Mouse (Mus musculus) heart, adult 9 months (tissue): ENCODE data around the gene Avil.

ENCODE experiments used
- DNase-seq, 2 experiments: peaks; one replicate each; pipeline ENCODE4 v3.0.0; 2022; ENCODE audit warnings: low spot score in 2 of 2

Gene Avil

DNA sequence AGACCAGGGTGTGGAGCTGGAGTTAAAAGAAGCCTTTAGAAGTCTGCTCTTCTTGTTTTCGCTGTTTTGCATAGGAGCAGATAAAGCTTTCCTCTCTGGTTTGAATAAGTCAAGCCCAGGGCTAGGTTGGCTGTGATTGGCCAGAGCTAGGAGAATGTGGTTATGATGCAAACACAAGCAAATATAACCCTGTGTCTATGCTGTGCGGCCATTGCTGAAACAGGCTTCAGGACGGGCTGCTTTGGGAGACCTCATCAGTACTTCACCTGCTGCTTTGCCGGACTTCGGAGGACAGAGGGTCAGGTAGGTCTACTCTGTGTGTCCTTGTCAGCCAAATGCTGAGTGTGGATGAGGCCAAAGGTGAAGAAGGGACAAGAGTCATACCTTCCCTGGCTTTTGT is at the start of gene Avil:
TSS of gene Avil (plus strand) at position 181 of the 400 bp plus-strand sequence.
- DNase-seq, result no peak

DNA sequence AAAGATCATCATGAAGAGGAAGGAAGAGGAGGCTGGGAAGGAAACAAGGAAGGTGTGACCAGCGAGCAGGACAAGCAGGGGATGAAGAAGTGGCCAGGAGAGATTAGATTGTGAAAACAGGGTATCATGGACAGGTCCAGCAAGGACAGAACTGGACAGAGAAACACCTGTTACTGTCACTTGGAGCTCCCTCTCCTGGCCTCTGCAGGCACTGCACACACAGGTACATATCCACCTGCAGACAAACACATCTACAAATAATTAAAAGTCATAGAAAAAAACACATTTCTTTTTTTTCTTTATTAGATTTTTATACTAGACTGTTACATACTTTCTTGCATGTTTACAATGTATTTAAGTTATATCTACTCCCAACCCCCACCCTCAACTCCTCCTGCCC is 48.1 kb upstream of the Avil start:
- DNase-seq, result no peak

DNA sequence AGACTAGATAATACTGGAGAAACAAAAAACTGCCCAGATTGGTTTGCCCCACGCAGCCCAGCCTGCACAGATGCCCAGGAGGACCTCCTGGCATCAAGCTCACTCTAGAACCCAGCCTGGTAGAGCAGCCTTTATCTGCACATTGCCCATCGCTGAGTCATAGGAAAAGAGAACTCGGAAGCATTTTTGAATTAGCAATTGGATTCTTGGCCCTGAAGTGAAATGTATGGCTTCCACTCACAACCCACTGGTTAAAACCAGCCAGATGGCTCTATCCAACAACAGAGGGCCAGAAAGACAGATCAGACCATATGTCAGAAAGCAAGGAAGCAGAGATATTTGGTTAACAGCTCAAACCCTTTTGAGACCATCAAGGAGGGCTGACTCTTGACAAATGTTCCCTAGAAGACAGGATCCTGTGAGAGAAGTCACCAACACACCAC is 47.5 kb upstream of the Avil start:
- DNase-seq, result no peak

DNA sequence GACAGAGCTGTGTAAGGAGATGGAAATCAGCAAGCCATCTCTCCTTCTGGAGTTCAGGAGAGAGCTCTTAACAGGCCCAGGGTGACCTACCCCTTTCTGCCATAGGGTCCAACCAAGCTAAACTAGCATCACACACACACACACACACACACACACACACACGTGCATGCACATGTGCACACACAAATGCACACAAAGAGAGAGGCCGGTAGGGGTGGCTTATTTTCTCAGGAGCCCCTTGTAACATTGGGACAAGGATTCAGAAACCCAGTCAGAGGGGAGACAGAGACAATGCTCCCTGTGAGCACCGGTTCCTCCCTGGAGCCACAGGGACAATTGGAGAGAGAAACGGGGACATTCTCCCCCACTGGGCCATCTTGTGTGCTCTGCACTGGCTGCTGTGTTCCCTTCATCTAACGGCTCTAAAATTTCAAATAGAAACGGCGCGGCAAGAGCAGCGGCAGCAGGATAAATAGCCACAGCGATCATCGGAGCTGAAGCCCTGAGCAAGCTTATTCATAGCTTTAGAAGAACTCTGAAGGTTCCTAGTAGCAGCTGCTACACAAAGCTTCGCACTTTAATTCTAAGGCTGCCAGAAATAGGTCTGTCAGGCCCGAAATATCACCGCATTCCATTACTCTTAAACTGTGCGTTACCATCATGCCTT is 43.7 kb upstream of the Avil start:
- no peak for DNase-seq

DNA sequence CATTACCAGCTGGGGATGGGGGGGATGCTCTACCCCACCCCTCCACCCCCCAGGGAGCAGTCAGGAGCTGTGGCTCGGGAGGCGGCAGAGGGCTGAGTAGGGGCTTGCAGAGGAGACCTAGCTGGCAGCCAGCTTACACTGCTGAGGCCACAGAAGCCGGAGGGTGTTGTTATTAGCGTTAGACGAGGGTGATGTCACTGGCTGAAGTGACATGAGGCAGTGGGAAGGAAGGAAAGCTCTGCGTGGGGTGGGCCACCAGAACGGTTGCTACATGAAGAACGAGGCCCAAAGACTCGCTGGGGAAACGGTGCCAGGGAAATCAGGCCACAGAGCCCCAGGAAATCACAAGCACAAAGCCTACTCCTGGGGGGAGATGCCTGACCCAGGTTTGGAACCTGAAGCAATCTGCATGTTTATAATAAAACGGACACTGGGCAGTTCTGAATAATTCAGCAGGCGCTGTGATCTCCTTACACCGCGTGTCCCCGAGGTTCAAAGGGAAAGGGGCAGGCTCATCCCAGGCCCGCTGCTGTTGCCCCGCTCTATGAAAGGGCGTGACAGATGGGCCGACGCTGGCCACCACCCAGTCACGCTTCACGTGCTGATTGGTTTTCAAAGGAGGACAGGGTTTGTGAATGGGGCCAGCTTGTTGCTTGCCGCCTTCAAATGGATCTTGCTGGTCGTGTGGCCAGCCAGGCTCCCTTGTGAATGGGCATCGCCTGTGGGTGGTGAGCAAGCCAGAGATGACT is 43.0 kb upstream of the Avil start:
- DNase-seq, result peak in 1 of 2 experiments; percentile 52

DNA sequence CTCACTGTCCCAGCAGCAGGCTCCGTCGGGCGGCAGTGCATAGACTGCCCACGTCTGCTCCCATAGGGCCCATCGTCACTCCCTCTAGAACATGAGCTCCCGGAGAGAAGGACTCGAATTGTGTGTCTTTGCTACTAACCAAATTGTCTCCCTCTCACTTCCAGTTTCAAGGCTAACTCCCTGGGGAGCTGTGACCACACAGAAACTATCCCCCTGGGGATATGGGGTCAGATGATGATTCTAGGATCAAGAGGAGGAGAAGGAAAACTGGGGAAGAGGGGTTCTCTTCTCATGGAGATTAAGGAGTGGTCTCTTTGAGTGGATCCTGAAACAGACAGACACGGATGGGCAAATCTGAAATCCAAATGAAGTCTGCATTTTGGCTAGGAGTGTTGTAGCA is 40.0 kb upstream of the Avil start:
- DNase-seq, result no peak

DNA sequence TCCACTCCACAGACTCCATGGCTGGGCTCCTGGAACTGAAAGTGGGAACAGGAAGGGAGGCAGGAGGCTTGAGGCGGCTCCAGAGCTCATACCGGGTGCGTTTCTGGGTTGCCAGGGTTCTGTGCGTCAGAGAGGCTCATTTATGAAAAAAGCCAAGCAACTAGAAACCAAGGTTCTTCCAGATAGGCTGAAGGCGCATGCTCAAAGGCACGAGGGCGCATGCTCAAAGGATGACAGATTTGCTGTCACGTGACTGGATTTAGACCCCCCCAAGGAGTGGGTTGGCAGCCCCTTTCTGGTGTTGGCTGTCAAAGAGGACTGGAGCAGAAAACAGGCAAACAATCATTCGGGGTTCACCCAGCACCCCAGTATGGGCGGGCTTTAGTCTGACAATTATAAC is 38.8 kb upstream of the Avil start:
- DNase-seq, result peak; percentile 67 to 79

DNA sequence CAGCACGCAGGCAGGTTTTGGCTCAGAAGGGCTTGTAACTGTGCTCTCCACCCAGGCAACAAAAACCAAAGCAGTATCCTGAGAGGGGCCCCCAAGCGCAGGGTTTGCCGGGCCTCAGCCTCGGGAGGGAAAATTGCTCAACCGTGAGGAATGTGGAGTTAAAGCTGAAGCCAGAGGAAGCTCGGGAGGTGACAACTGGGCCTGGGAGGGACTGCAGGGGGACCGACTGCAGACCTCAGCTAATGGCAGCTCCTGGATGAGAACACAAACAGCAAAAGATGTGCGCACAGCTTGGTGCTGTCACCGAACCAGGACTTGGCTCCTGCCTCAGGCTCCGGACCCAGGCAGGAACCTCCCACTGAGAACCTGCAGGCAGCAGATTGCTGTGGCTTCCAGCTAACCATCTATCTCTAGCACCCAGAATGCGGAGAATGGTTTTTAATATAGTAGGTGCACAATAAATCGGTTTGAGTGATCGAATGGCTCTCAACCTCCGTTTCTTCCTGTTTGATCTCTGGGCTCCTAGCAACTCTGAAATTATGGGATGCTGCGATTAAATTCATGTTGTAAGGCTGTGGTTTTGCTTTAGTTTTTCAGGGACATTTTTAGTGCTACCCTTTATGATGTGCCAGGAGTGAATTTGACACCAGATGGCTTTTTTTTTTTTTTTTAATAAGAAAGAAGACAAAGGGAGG is 38.1 kb upstream of the Avil start:
- DNase-seq, result peak; percentile 63 to 77

DNA sequence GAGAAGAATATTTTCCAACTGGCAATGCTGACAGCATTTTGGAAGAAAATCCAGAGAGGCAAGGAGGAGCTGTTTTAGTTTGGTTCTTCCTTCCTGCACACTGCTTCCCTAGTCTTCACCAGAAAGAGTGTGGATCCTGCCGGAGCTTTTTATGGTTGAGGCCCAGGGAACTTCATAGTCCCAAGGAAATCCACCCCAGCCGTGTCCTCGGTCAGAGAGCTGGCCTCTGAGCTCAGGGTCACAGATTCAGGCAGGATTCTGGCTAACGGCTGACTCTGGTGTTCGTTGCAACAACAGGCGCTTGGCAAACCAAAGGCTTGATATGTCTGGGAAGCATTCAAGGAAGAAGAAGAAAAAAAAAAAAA is 37.6 kb upstream of the Avil start:
- peak in 1 of 2 experiments; percentile 39 for DNase-seq

DNA sequence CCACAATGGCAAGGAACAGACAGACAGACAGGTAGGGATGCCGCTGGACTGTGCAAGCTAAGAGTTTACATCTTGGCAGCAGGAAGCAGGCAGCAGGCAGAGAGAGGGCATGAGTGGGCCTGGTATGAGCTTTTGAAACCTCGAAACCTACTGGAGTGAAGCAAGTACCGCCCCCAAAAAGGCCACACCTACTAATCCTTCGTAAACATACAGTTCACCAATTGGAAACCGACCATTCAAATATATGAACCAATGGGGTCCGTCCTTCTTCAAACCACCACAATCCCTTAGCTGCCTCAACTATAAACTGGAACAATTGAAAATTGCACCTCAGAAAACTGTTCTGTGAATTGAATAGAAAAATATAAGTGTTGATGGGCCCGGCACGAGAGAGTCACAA is 36.7 kb upstream of the Avil start:
- no peak for DNase-seq

DNA sequence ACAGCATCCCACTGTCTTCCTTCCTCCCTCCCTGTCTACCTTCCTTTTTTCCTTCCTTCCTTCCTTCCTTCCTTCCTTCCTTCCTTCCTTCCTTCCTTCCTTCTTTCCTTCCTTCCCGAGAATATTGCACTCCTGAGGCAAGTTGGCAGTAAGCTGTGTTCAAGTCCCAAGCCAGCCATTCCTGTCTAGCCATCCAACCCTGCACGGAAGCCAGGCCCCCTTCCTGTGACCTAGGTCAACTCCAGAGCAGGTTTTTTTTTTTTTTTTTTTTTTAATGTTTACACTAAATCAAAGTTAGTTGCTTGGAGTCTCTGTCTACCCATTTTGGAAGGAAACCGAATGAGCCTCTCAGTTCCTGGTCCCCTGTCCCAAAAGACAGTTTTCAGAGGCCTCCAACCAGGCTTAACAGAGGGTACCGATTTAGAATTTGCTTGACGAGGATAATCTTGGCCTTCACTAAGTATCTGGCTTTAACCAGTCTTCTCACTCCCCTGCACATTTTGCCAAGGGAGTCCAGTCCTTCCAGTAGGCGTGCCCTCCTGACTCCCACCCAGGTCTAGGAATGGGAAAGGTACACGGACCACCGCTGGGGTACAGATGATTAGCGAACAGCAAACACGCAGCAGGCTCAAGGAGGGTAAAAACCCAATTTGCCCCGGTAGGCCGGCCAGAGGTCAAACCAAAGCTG is 29.0 kb upstream of the Avil start:
- no peak for DNase-seq

DNA sequence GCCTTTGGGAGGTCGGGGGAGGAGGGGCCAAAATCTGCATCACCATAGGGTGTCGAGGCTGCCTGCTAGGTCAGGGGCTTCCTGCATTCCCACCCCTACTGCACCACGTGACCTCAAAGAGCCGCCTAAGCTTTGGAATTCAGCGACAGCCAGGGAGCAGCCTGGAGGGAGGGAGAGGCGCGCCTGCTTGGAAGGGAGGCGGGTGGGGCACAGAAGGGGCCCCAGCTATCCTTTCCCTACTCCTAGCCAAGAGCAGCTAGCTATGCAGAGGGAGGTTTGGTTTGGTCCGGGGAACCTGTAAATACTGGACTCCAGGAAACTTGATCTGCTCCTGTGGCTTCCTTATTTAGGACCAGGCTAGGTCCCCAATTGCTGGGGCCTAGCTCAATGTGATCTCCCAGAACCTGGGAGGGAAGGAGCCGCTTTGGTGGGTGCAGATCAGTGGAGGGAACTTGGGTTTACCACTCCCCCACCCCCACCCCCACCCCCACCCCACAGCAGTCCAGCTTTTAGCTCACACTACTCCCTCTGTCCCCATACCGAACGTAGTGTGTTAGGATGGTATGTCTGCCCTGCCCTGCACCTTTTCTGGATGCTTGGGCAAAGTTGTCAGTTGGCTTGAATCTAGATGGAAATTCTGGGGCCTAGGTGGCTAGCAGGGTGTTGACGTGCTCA is 28.3 kb upstream of the Avil start:
- DNase-seq, result peak; percentile 67 to 74

DNA sequence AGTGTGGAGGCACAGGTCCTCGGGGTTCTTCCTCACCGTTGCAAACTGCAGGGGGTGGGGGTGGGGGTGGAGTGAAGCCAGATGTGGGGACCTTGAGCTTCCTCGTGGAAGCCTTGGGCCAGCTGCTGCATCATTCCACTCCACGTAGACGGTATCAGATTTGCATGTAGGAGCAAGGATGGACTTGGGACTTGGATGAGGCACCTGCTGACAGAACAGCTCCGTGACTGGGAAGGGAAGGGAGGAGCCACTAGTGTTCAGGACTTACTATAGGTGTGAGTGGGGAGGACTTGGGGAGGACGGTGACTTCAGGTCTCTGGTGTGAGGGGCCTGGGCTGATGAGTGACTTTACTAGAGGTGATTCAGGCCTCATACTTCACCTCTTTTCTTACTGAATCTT is 27.5 kb upstream of the Avil start:
- DNase-seq, result no peak

DNA sequence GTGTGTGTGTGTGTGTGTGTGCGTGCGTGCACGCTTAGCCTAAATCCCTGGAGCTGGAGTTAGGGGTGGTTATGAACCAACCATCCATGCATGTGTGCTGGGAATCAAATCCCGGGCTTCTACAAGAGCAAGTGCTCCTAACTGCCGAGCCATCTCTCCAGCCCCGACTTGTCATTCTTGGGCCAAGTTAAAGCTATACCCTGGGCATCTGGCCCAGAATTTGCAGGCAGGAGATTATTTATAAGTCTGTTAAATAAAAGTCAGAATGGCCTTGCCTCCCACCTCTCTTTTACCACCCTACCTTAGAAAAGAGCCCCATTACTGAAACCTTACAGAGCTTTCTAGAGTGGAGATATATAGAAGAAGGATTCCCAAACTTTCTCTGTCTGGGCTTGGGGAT is 24.8 kb upstream of the Avil start:
- no peak for DNase-seq

DNA sequence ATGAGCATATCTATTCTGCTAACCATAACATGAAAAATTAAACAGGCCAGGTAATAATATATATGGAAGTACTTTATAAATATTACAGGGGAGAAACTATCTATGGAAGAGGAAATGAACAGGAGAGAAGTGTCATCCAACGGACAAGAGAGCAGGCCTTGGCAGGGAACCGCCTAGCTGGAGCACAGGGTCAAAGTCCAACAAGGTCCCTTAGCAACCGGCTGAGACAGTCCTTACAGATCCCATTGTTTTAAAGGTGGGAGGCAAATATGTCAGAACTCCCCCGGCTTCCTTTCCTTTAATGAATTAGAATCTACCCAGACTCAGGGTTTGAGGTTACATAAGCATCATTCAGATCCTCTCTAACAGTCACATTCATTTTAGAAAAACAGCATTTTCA is 23.4 kb upstream of the Avil start:
- DNase-seq, result no peak

DNA sequence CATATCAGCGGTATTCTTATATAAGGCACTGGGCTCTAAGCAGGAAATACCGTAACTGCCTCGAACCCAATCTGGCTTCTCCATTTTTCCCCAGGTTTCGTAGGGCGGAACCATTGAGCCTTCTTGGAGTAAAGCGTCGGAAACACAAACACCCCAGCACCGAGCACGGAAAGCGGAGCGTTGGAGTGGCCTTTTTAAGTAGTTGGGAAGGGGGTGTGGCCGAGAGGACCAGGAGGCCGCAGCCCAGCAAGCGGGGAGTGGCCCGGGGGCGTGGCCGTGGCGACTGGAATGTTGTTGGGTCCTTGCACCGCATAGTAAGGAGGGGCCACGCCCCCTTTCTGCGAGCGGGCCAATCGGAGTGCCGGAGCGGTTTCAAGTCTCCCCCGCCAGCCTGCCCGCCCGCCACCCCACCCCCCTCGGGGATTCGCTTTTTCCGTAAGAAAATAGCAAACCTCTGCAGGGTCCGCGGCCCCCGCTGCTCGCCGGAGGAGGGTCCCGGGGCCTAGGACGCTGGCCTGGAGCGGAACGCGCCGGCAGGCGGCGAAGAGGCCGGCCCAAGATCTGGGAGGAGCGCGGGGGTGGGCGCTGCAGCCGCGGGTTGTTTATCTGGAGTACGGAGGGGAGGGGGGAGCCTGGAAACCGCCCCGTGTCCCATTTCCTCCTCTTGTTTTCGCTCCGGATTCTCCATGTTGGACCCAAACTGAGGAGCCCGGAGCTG is 22.1 kb upstream of the Avil start, which contains the start of gene Ctdsp2:
TSS of gene Ctdsp2 (plus strand) at position 441 of the 718 bp plus-strand sequence.
- DNase-seq, result peak; percentile 100

DNA sequence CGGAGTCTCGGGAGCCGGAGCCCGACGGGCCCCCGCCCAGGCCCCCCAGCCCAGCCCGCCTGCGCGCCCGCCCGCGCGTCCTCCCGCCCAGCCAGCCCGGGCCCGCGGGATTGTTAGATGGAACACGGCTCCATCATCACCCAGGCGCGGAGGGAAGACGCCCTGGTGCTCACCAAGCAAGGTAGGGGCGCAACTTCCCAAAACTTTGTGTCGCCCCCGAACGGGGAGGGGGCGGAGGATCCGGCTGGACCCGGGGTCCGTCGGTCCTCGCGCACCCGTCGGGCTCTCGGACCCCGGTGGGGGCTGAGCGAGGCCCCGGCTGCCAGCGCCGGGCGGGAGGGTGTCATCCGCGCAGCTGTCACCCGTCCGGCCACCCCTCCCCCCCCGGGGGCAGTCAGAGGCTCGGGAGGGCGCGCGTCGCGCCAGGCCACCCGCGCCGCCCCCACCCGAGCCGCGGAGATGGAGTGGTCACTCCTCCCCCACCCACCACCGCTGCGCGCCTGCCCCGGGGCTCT is 21.3 kb upstream of the Avil start:
- peak; percentile 63 to 69 for DNase-seq

DNA sequence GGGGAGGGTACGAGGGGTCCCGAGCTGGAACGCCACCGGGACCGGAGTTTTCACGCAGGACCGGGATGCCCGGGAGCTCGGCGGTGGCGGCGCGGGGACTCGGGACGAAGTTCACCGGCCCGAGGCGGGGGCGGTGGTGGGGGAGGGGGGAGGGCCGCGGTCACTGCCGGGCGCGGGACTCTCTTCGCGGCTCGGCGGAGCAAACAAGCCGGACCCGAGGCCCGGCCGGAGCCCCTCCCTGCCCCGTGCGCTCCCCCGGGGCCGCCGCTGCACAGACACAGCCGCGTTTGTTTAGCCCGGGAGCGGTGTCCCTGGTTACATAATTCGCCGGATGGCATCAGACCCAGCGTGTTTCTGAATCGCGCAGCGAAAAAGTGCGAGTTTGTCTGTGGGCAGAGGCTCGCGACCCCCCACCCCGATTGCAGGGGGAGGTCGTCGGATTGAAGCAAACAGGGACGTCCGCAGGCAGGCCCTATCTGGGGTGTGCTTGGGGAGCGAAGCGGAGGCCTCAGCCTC is 20.8 kb upstream of the Avil start:
- DNase-seq, result peak; percentile 49 to 64

DNA sequence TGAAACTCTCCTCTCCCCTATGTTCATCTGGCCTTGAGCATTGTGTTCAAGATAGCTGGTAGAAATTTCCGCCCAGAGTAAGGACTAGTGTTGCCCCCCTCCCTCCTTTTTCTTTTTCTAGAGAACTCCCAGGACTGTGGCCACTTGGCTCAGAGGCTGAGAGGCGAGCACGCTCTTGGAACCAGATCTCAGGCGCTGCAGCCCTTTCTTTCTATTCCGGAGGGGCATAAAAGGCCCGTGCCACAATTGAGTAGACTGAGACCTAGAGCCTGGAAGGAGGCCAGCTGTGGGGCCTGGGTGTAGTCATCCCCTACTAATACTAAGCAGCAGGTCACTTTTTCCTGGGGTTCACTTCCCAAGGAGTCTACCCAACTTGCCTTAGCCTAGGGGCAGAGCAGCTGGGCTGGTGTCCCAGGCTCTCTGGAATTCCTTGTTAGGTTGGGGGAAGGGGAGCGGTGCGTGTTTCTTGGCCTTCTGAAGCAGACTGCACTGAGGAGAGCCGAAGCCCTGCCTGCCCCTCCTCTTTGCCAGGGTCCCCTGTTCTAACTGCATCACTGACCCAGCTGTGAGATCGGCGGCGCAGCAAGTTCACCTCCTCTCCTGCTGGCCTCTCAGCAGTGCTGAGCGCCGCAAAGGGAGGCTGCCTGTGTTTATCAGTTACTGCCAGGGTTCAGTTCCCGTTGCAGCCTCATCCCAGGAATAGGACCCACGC is 20.1 kb upstream of the Avil start:
- DNase-seq, result peak in 1 of 2 experiments; percentile 55
